Mouse (Mus musculus): ENCODE data around the gene Neb.

The Neb gene

DNA sequence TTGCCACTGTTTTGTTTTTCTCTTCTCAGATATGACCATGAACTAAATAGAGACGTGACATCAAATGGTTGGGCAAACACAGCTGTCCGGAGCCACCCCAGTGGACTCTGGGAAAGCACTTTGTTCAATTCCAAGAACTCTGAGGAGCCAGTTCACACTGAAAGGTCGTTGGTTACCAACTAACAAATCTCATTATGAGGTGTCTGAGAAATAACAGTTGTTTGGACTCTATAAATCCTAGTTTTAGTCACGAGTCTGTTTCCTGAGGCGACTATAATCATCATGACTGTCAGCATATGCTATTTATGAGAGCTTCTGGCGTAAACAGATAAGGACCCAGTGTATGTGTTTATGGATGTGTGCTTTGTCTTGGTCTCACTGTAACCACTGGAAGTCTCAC, 5.8 kb downstream of the Neb start:
- no peak for DNase-seq

DNA sequence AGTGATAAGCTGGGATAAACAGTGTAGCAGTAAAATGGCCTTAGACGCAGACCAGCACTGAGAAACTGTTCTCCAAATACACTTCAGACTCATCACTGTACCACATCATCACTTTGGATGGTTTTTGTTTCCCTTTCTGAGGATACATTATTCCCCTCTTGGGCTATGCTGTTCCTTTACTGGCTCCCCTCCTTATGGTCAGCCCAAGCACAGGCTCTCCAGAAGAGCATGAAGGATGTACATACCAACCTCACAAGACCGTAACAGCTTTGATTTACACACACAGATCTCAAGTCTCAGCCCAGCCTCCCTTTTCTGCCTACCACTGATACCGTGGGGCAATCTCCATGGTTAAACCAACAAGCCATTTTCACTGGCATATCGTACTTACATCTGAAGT, 6.2 kb downstream of the Neb start:
- DNase-seq, result no peak

DNA sequence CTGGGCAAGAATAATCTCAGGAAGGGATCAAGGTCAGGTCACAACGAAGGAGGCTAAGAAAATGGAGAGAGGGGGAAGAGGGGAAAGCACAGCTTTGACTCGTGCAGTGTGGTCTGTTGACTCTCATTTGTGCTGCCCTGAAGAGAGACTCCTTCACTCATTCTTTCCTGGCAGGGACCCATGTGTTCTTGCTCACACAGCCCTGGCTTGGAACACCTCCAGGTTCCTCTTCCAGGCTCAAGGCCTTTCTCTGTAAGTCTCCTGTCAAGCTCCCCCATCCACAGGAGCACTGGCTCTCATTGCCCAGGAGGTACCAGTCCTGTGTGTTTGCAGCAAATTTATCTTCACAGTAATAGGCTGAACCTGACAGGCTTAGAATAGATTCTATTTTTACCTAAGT, 7.2 kb downstream of the Neb start:
- DNase-seq, result peak; percentile 60

DNA sequence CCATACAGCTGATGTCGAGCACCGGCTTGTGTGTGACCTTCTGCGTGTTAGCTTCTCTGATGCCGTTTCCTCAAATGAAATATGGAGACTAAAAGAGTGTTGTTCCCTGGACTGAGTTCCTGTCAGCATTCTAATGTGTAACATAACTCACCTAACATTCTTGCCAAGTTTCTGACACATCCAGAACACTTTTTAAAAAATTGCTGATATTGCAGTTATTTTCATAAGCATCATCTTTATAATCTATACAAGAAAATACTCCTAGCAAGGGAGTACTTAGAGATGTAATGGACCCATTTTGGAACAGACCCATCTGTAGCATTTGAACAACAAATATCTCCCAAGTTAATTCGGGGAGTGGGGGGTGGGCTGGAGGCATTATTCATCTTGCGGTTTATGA, 8.7 kb downstream of the Neb start:
- DNase-seq, result no peak

DNA sequence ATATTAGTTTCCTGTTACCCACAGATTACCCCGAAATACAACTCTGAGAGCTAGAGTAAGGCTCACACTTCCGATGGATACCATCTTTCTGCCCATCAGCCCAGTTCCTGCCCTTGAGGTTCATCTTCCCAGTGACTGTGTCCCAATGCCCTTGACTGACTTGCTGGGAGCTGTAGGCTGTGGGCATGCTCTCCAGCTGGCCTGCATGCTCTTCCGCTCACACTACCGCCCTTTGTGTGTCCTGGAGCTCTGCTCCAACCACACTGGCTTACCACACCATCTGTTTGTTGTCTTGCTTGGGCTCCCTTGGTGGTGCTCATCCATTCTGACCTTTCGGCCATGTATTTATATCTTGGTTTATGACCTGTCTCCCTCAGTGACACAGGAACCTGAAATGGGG, 10.6 kb downstream of the Neb start:
- no peak for DNase-seq

DNA sequence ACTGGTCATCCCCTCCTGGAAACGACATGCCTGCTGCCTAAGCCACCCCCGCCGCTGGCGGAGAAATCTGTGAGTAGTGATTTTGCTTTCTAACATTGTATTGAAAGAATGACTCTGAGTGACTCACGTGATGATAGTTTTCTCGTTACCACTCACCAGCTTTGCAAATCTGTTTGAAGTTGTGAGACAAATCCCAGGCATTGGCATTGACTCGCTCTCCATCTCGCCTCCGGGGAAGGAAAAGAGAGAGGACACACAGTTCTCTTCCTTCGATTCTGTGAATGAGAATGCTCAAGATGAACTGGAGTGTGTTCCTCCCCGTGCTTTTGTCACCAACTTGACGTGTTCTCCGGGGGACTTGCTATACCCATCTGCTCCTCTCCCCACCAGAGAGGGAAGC, 11.0 kb downstream of the Neb start:
- no peak for DNase-seq

GRCm38 (mm10) chr2:52361086-52361485, 17.2 kb downstream of the Neb start:
- DNase-seq, result no peak

DNA sequence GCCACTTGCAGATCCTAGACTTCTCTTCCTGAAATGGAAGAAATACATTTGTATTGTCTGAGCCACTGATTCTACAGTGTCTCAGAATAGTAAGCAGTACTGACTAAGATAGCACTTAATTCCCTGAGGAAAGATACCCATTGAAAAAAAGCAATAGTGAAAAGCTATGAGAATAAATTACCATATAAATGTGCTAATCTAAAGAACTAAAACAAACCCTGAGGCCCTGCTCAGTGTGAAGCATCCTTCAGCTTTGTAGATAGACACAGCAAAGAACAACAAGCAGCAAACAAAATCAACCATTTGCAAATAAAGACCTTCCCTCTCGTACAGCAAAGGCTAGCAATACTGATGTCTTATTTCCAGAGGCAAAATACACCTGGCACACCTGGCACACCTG, 18.6 kb downstream of the Neb start:
- DNase-seq, result no peak

- no peak for DNase-seq
These were observed 20.1 kb downstream of the Neb start for GRCm38 (mm10) chr2:52358156-52358555.

- no peak for DNase-seq
These were observed 27.2 kb downstream of the Neb start for GRCm38 (mm10) chr2:52351029-52351428.

- DNase-seq, result no peak
These were observed 37.3 kb downstream of the Neb start for GRCm38 (mm10) chr2:52340990-52341389.

DNA sequence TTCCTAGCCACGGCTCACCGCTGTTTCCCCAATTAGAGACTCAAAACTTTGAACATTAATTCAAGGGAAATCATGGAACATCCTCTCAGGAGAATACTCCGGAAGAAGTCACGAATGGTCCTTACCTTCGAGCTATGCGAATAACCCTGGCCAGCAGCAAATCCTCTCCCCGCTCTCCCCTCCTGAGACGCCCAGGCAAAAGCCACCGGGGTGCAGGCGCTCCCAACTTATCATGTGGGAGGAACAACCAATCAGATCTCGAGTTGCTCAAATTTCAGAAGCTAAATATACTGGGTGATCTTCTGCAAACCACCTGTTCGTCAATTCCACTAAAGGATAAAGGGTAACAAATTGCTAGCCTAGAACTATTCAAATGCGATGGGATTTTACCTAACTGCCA, 42.7 kb downstream of the Neb start:
- DNase-seq, result no peak

GRCm38 (mm10) chr2:52335087-52335486, 43.2 kb downstream of the Neb start:
- no peak for DNase-seq

DNA sequence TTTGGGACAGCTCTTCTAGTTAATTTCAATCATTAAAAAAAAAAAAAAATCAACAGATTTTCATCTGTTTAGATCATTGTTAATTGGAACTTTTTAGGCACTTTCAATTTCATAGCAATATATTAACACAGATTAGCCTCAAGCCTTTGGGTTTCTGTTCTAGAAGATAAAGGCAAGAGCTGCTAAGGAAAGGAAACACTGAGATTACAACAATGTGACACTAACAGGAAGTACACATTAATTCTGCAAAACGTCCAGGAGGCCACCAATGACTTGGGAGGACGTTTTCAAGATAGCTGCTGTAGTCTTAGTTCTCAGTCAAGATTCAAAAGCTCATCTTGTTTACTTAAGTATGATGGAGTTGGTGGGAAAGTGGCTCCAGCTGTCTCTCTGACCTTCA, 44.7 kb downstream of the Neb start:
- no peak for DNase-seq

- DNase-seq, result no peak
These were observed 46.5 kb downstream of the Neb start for GRCm38 (mm10) chr2:52331761-52332160.

DNA sequence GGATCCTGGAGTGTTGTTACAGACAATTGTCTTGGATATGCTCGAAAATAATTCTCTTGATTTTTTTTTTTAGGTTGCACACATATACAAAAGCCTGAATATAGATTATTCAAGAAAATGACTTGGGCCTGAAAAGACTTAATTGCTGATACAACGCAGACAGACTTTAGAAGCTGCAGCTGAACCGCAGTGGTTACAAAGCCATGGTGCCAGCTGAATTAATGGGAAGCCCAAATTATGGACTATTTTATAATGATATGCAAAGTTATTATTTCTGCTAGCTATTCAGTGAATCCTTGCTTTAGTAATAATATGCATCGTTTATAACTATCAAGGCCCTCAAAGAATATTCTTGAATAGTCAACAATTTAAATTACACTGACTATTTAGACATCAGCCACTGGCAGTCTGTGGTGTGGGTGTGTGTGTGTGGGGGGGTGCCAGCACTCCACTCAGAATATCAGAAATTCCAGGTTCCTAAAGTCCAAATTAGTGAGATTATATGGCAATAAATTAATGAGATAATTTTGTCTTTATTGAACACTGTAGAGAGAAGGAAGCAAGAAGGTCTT, 50.9 kb downstream of the Neb start:
- no peak for DNase-seq

DNA sequence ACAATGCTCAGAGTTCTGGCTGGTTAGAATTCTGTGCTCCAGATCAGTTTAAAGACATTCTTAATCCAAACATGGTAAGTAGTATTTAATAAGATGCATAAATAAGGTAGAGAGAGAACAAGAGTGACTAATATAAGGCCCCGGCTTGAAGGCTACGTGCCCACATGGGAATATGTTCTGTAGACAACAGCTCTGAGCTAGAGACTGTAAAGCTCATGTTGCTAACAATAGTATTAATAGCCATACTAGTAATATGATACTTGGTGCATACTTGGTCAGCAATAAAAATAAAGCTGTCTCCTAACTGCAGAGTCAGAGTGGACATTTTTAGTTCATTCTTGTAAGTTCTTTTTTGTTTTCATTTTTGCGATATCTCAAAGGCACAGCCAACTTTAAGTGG, 56.4 kb downstream of the Neb start:
- no peak for DNase-seq

DNA sequence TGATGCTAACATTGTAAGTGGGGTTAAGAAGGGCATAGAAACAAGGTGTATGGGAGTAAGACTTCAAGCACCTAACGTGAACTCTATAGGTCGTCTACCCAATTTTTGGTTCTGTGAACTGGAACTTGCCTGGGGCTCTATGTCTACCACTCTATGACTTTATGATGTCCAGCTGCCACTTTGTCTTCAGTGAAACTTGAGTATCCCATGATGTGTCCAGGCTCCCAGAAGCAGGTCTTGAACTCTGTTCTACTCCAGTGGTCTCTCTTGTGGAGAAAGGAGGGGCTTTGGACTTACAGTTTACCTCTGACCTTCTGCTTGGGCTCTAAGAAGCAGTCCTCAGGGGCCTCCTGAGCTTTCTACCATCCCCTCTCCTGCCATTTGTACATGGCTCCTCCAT, 58.1 kb downstream of the Neb start:
- DNase-seq, result no peak

DNA sequence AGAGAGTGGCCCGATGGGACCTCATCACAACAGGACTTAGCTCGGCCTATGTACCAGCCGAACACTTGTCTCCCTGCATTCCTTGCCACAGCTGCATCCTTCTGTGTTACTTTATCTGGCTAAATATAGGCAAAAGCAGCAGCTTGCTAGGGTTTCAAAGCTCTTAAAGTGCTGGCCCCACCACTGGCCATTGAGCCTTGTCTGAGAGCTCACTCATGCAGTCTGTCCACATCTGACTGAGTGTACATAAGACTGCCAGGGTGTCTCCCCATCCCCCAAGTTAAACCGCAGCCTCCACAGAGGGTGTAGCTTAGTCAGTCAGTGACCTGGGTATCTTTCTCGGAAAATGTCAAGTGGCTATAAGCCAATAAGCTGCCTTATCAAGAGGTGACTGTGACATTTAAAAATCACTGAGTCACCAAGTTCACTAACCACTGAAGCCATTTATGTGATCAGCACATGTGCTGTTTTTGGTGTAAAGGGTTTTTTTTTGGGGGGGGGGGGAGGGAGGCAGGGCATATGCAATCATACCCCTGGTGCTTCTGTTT, 59.2 kb downstream of the Neb start:
- DNase-seq, result no peak

GRCm38 (mm10) chr2:52317471-52317870, 60.8 kb downstream of the Neb start:
- DNase-seq, result no peak

DNA sequence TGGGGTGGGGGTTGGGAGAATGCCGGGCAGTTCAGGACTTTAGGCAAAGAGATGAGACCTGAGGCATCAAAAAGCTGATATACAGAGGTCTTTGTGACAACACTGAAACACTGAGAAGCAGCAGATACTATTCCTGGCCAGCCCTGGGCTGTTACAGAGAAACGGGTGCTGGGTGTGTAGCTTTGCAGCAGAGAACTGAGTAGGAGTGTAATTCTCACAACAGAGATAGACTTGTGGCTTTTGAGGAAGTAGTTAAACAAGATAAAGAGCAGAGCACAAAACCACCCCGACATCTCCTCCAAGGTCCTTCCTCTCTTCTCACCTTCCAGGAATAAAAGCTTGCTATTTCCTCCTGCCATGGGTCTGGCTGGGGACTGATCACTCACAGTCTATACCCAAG, 62.5 kb downstream of the Neb start:
- DNase-seq, result no peak

- no peak for DNase-seq
These were observed 63.1 kb downstream of the Neb start for GRCm38 (mm10) chr2:52314922-52315730.

GRCm38 (mm10) chr2:52310757-52311156, 67.5 kb downstream of the Neb start:
- no peak for DNase-seq

- no peak for DNase-seq
These were observed 71.6 kb downstream of the Neb start for GRCm38 (mm10) chr2:52306635-52307034.

- no peak for DNase-seq
These were observed 73.7 kb downstream of the Neb start for GRCm38 (mm10) chr2:52304554-52304953.
